Mouse (Mus musculus): ENCODE measurements at regions not wholly inside any gene's neighbourhood (a gene's known extent, or its start where the extent isn't known, plus 50 kb on each side); places are given as distances from the start of the nearest gene placed in this dataset.

DNA sequence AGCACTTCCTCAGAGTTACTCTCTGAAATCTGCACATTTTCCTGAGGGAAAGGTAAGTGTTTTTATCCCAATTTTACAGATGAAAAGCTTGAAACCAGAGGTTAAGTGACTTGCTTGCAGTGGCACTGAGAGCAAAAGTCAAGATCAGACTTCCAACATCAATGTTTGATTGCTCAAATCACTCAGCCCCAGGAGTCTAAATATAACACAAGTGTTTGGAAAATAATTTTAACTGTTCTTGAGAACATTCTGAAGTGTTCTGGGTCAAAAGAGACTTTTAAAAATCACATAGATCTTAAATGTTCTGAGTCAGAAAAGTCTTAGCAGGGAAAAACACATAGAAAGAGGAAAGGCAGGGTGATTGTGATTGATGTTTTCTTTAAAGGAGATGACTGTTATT is 848.6 kb upstream of the Cntnap5a start:
- in situ Hi-C loops (cut with MboI, MseI) = no loop called here

DNA sequence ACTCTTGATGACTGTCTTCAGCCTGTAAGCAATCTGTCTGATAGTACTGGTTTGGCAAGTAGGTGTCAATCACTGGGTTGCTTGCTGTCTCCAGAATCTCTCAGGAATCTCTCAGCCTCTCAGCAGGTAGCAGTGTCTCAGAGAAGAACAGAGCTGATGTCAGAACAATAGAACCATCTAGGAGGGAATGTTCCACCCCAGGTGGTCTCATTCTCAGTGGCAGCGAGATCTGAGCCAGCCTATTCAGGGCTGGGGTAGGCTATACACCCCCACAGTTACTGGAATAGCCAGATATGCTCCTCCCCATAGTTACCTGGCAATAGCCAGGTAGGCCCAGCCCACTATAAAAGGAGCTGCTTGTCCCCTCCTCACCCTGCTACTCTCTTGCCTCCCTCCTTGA is 834.9 kb upstream of the Cntnap5a start:
- in situ Hi-C loops (cut with MboI, MseI) = no loop called here

DNA sequence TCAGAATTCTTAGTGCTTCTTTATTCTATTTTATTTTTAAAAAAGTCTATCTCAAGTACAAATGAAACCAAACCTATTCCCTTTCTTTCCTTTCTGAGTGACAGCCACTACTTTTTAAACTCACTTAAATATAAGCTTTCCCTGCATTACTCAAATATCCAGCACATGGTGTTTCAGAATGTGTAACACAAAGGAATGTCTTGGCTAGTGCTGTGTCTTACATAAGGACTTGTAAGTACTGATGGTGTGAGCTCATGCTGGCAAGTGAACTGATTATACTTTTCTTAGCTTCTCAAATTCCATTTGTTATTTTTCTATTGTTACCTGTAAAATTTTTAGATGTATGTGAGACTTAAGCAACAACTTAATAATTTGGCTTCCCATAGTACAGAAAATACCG is 823.6 kb upstream of the Cntnap5a start:
- in situ Hi-C loops (cut with MboI, MseI) = no loop called here

DNA sequence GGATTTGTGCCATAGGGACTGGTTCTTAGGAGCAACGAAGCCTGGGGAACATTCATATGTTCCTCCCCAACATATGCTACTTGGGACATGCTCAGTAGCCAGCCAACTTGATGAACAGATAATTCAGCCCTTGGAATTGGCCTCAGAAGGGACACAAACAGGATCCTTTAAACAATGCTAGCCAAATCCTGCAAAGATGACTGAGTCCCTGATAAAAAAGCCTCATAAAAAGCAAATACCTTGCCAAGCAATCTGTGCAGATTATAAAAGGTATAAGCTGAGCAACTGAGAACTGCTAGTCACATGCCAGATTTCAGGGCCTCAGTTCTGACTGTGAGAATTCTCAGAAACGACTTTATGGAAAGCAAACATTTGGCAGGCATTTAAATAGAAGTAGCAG is 821.6 kb upstream of the Cntnap5a start:
- in situ Hi-C loops (cut with MboI, MseI) = no loop called here

DNA sequence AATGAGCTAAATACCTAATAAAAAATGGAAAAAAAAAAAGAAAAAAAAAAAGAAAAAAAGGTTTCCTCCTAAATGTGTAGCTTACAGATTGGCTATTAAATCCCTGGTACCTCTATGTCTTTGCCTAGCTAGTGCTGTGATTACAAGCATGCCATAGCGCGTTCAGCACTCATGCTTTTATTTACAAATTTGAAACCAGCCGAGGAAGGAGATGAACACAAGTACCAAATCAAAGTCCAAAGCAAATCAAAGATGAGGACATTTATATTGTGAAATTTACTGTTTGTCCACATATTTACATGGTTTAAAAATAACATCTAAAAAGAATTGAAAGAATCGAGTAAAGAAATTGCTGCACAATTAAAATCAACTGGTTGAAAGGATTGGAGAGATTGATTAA is 808.8 kb upstream of the Cntnap5a start:
- in situ Hi-C loops (cut with MboI, MseI) = loop anchor here (10.0 kb wide), 1 partner anchor 891 kb away; no protein-coding TSS in a partner anchor
